Mouse (Mus musculus) heart, postnatal 0 days (tissue): ENCODE measurements at regions not wholly inside any gene's neighbourhood (a gene's known extent, or its start where the extent isn't known, plus 50 kb on each side); places are given as distances from the start of the nearest gene placed in this dataset.

Experiments used
- CTCF ChIP-seq: IDR thresholded peaks from 2 replicates; pipeline ENCODE4 v1.5.1; 2016; ENCODE audit warnings: antibody characterized with exemption, control low read depth, low read depth
- EP300 ChIP-seq: IDR thresholded peaks from 2 replicates; pipeline ENCODE4 v1.6.1; 2016; ENCODE audit warnings: antibody characterized with exemption, low read depth

- TF ChIP-seq CTCF (no peak), EP300 (no peak)
These were observed 78.9 kb upstream of the Magi1 start for GRCm38 (mm10) chr6:94362626-94363025.
